Mouse (Mus musculus) liver, postnatal 0 days (tissue): ENCODE data around the gene Fam98a. TPM values are rescaled to one million over a fixed set of nuclear protein-coding genes. Genes with fewer than 3 reads are reported as not detected.

ENCODE experiments used
- ATAC-seq: fragments of 200-750 bp; cut with Nextera tagmentation; 2 replicates; pipeline ENCODE4 v1.8.0; 2017; ENCODE audit warnings: mild to moderate bottlenecking, moderate library complexity
- DNase-seq: peaks from one replicate; pipeline ENCODE4 v3.0.0-alpha.2; 2016
- H3K27ac ChIP-seq: fragments of 300-500 bp; sonication (generic); 2 replicates; pipeline ENCODE4 v1.5.1; 2014; ENCODE audit warnings: antibody characterized with exemption, moderate library complexity, mild to moderate bottlenecking, low read depth
- H3K27me3 ChIP-seq: fragments of 300-500 bp; sonication (generic); 2 replicates; pipeline ENCODE4 v1.6.1; 2014; ENCODE audit warnings: low read length, control low read depth, mixed read lengths; ENCODE audit not compliant: insufficient read depth
- H3K36me3 ChIP-seq: fragments of 300-500 bp; sonication (generic); replicated peaks from 2 replicates; pipeline ENCODE4 v1.6.1; 2014; ENCODE audit warnings: mild to moderate bottlenecking, control low read depth, low read length, moderate library complexity, mixed read lengths; ENCODE audit not compliant: insufficient read depth
- H3K4me1 ChIP-seq: fragments of 300-500 bp; sonication (generic); 2 replicates; pipeline ENCODE4 v1.6.1; 2014; ENCODE audit warnings: antibody characterized with exemption, mild to moderate bottlenecking, control low read depth; ENCODE audit not compliant: insufficient read depth
- H3K4me2 ChIP-seq: fragments of 300-500 bp; sonication (generic); 2 replicates; pipeline ENCODE4 v1.6.1; 2014; ENCODE audit warnings: low read depth, mild to moderate bottlenecking, low read length, moderate library complexity, mixed read lengths
- H3K4me3 ChIP-seq: fragments of 300-500 bp; sonication (generic); 2 replicates; pipeline ENCODE4 v1.5.1; 2014; ENCODE audit warnings: low read depth, low read length
- H3K9ac ChIP-seq: fragments of 300-500 bp; sonication (generic); replicated peaks from 2 replicates; pipeline ENCODE4 v1.6.1; 2014; ENCODE audit warnings: mild to moderate bottlenecking, moderate library complexity
- H3K9me3 ChIP-seq: fragments of 300-500 bp; sonication (generic); 2 replicates; pipeline ENCODE4 v1.6.1; 2016; ENCODE audit warnings: mild to moderate bottlenecking, control low read depth, low read length, mixed read lengths
- CTCF ChIP-seq: sonication (generic); IDR thresholded peaks from 2 replicates; pipeline ENCODE4 v1.5.1; 2016; ENCODE audit warnings: antibody characterized with exemption, low read depth
- EP300 ChIP-seq: IDR thresholded peaks from 2 replicates; pipeline ENCODE4 v1.6.1; 2016; ENCODE audit warnings: antibody characterized with exemption, low read depth, mild to moderate bottlenecking
- WGBS: fragments of 180-500 bp; shearing (Covaris S2); extraction: QIAGEN DNeasy Blood & Tissue Kit; methylation state at CpG from one replicate; pipeline ENCODE4 v1.1.7; 2014; ENCODE audit not compliant: insufficient replicate concordance; 5-methylcytosine and 5-hydroxymethylcytosine counted together
- polyA plus RNA-seq: library from polyadenylated mRNA; unstranded; fragments of >200 nt; fragmentation: Nextera tagmentation; extraction: Ambion mirVana; gene quantifications from 2 replicates; pipeline ENCODE4 v1.2.1, GENCODE M21; 2015

Fam98a gene
- polyA plus RNA-seq, 1 experiment from 2014 or later, result 10.7 TPM

DNA sequence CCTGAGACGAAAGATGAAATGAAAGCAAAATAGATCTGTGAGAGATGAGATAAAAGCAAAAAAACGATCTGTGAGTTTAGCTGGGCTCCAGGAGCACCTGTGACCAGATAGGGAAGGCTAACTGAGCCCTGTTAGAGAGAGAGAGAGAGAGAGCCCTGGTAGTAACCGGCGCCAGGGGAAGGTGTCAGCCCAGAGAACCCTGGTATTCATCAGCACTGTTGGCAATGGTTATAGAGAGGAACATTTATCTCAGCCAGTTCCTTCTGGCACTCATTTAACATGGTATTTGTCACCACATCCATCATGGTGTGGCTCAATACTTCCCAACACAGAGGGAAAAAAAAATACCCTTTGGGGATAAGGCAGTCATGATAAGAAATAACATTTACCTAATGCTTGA is 35.2 kb downstream of the Fam98a start:
- H3K36me3 ChIP-seq, result no peaks in the 10 kb centered on the region
- H3K4me3 ChIP-seq, result no peak overlapping the region
- no peak overlapping the region for H3K9ac ChIP-seq
- H3K9me3 ChIP-seq, result no peaks in the 10 kb centered on the region
- H3K27ac ChIP-seq, result no peak overlapping the region
- no peaks in the 10 kb centered on the region for H3K27me3 ChIP-seq
- H3K4me1 ChIP-seq, result no peaks in the 10 kb centered on the region
- no peak for DNase-seq
- ATAC-seq, result no peak
- no peak for TF ChIP-seq EP300
- TF ChIP-seq CTCF, result no peak
- WGBS, result 57% methylated on average over 4 of the region's 4 CpGs
- H3K4me2 ChIP-seq, result no peak overlapping the region

DNA sequence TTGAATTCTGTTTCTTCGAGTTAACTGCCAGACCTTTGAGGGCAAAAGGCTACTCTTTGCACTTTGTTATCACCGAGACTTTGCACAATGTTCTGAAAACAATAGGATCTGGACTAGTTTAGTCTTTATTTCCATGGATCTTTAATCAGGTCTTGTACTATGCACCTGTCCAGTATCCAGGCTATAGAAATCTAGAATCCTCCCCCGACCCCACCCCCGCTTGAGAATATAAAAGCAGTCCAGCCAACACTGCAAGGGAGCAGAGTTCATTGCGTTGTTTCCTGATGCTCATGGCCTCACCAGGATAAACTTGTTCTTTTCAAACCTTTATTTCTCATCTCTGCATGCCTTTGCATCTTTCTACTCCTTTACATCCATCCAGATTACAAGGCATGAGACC is 42.5 kb downstream of the Fam98a start:
- no peak overlapping the region for H3K4me2 ChIP-seq
- 79% methylated on average over 5 of the region's 5 CpGs for WGBS
- DNase-seq, result no peak

DNA sequence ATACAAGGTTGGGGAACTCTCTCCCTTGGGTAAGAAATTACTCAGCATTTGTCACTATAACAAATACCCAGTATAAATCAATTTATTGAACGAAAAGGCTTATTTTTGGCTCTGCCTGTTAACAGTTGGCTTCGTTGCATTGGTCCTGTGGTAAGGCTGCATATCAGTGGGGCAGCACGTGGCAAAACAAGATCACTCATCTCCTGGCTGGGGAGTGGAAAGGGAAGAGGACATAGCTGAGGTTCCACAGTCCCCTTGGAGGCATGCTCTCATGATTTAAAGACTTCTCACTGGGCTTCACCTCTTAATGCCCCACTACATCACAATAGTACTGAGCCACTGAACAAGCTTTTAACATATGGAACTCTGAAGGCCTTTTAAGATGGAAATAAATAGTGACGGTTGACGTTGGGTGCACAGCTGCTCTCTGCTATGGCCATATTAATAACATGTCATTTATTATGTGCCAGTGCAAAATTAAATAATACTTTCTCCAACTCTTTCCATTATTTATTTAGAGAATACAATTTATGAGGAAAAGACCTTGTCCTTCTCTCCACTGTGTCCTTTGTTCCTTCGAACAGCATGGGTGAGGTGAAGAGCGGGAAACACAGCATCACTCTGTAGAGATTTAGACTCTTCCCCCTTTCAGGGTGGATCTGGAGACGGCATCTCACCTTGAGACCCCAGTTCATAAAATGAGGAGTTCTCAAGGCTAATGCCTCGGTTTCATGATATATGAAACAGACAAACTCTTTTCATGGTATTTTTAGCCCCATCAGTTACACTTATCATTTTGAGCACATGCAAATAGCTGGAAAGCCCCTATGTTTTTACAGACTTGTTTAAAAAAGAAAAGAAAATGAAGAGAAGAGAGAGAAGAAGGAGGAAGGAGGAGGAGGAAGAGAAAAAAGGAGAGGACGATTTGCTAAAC is 44.8 kb downstream of the Fam98a start:
- no peak overlapping the region for H3K4me3 ChIP-seq
- no peak for TF ChIP-seq EP300
- TF ChIP-seq CTCF, result no peak
- 77% methylated on average over 10 of the region's 10 CpGs for WGBS
- no peak overlapping the region for H3K27ac ChIP-seq
- DNase-seq, result no peak
- H3K9ac ChIP-seq, result no peak overlapping the region
- no peaks in the 10 kb centered on the region for H3K9me3 ChIP-seq
- no peak for ATAC-seq
- no peaks in the 10 kb centered on the region for H3K4me1 ChIP-seq
- H3K4me2 ChIP-seq, result no peak overlapping the region
- no peaks in the 10 kb centered on the region for H3K27me3 ChIP-seq
- no peaks in the 10 kb centered on the region for H3K36me3 ChIP-seq

More for the DNA sequence above, 42.5 kb downstream of the Fam98a start:
- Histone ChIP-seq H3K27ac (no peak overlapping the region), H3K27me3 (no peaks in the 10 kb centered on the region), H3K4me3 (no peak overlapping the region), H3K36me3 (no peaks in the 10 kb centered on the region), H3K9me3 (no peaks in the 10 kb centered on the region), H3K9ac (no peak overlapping the region), H3K4me1 (no peaks in the 10 kb centered on the region)
- no peak for TF ChIP-seq CTCF
- no peak for TF ChIP-seq EP300
- ATAC-seq, result no peak

DNA sequence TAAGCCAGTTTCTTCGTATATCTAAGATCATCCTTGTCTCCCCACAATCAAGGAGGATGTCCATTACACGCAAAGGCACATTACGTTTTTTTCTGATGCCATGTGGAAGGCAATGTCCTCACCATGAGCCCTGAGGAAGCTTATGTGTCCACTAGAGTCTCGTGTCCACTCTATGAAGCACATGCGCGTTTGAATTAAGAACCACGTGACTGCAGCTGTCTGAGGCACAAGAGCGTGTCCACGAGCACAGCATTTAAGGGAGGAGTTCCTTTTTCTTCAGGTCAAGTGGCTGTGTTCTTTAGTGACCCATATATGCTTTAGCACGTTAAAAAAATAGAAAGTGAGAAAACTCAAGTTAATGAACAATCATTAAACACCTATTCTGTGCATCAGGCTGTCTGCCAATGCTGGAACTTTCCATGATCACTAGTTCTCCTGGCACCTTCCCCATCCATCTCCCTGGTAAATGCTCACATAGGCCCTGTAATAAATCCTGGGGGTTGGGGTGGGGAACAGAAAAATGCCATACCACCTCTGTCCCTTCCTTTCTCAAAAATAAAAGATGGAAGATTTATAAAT is 45.6 kb downstream of the Fam98a start:
- Histone ChIP-seq H3K4me2 (no peak overlapping the region), H3K27me3 (no peaks in the 10 kb centered on the region), H3K4me3 (no peak overlapping the region), H3K4me1 (no peaks in the 10 kb centered on the region), H3K27ac (no peak overlapping the region), H3K36me3 (no peaks in the 10 kb centered on the region), H3K9me3 (no peaks in the 10 kb centered on the region), H3K9ac (no peak overlapping the region)
- no peak for TF ChIP-seq EP300
- no peak for TF ChIP-seq CTCF
- WGBS, result 69% methylated on average over 10 of the region's 10 CpGs
- ATAC-seq, result no peak
- no peak for DNase-seq

DNA sequence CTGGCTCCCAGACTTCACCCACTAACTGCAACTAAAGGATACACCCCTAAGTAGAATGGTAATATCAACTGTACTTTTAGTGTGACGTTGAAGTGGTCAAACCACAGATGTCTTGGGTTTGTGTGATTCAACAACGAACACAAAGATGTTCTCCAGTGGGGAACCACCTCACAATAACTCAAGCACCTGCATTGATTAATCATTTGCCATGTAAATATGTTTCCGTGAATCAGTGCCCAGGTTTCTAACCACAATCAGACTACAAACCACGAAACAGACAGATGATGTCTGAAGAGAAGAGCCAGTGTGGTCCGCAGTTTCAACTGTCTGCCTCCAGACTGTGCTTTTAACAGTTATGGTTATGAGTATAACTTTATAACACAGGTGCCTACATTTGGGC is 46.7 kb downstream of the Fam98a start:
- no peaks in the 10 kb centered on the region for H3K27me3 ChIP-seq
- no peak overlapping the region for H3K4me3 ChIP-seq
- DNase-seq (no peak), ATAC-seq (no peak)
- no peaks in the 10 kb centered on the region for H3K4me1 ChIP-seq
- no peak overlapping the region for H3K27ac ChIP-seq
- TF ChIP-seq CTCF, result no peak
- TF ChIP-seq EP300, result no peak
- H3K36me3 ChIP-seq, result no peaks in the 10 kb centered on the region
- H3K4me2 ChIP-seq, result no peak overlapping the region
- 70% methylated on average over 5 of the region's 5 CpGs for WGBS
- no peaks in the 10 kb centered on the region for H3K9me3 ChIP-seq
- no peak overlapping the region for H3K9ac ChIP-seq

DNA sequence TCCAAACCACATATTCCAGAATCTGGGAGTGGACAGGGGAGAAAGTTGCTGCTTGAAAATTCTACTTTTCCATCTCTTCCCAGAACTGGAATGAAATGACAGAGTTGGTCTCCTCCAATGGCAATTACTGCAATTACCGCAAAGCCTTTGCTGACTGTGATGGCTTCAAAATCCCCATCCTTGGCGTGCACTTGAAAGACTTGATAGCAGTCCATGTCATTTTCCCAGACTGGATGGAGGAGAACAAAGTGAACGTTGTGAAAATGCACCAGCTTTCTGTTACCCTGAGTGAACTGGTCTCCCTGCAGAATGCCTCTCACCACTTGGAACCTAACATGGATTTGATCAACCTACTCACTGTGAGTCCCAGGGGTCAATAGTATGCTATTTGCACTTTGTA is 48.7 kb downstream of the Fam98a start:
- WGBS, result 75% methylated on average over 3 of the region's 3 CpGs
- no peak for ATAC-seq

More for the DNA sequence above, 48.7 kb downstream of the Fam98a start:
- Histone ChIP-seq H3K9ac (no peak overlapping the region), H3K27me3 (no peaks in the 10 kb centered on the region), H3K4me1 (no peaks in the 10 kb centered on the region), H3K4me3 (no peak overlapping the region), H3K36me3 (no peaks in the 10 kb centered on the region), H3K4me2 (no peak overlapping the region), H3K27ac (no peak overlapping the region), H3K9me3 (no peaks in the 10 kb centered on the region)
- no peak for DNase-seq
- TF ChIP-seq CTCF, result no peak
